Comparison of ENCODE assay signal across 8 mouse cellular contexts in the genomic region with DNA sequence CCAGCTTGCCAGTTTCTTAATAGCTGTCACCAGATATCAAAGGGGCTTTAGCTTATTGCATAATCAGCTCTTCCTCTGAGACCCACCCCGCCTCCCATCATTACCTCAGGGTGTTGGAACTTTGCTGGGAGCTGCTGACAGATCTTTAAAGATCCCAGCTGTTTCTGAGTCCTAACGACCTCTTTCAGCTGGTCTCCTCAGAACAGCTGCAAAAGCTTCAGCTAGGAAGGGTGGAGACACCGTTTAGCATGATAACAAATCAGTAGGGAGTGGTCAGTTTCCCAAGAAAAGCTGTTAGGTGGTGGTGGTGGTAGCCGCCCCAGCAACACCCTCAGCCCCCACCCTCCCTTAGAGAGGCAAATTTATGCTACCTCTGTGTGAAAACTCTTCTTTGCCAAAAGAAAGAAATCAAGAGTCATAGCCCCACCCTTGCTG.
DNase-seq lines count a peak whose midpoint lies in the region; ATAC-seq lines count a peak whose summit lies in the region.

No protein-coding gene starts in this region.

- ATAC-seq in neural tube, embryonic 11.5 days (ENCODE audit: insufficient read depth, low FRiP score, low TSS enrichment): no peak
- peak; percentile 79 for ATAC-seq in stomach, embryonic 14.5 days (ENCODE audit: insufficient number of reproducible peaks, insufficient read depth, low FRiP score, low read depth)
- ATAC-seq in megakaryocyte, adult 5-6 weeks (ENCODE audit: poor library complexity, severe bottlenecking): no peak

- H3K27me3 ChIP-seq in neural tube, embryonic 11.5 days (ENCODE audit: control insufficient read depth, insufficient read depth, low read length): no peaks in the 10 kb centered on the region
- no peaks in the 10 kb centered on the region for H3K27me3 ChIP-seq in stomach, embryonic 14.5 days (ENCODE audit: control insufficient read depth, insufficient read depth, low read length)

- H3K4me1 ChIP-seq in neural tube, embryonic 11.5 days (ENCODE audit: control insufficient read depth, insufficient read depth, low read length): no peaks in the 10 kb centered on the region
- peaks cover 6% of the 10 kb centered on the region for H3K4me1 ChIP-seq in stomach, embryonic 14.5 days (ENCODE audit: control insufficient read depth, insufficient read depth, low read length)

- no peak overlapping the region for H3K27ac ChIP-seq in neural tube, embryonic 11.5 days (ENCODE audit: low read depth, low read length)
- H3K27ac ChIP-seq in stomach, embryonic 14.5 days (ENCODE audit: low read length): no peak overlapping the region

- no peaks in the 10 kb centered on the region for H3K9me3 ChIP-seq in neural tube, embryonic 11.5 days (ENCODE audit: control insufficient read depth, low read length)
- no peaks in the 10 kb centered on the region for H3K9me3 ChIP-seq in stomach, embryonic 14.5 days (ENCODE audit: control insufficient read depth, low read depth, low read length)

- H3K4me2 ChIP-seq in neural tube, embryonic 11.5 days (ENCODE audit: low read depth): no peak overlapping the region
- 0 out of 2 replicates have a peak overlapping the region, but pooled peaks have one; percentile 3 for H3K4me2 ChIP-seq in stomach, embryonic 14.5 days (replicated peaks; ENCODE audit: low read depth, low read length)

- no peak overlapping the region for H3K4me3 ChIP-seq in neural tube, embryonic 11.5 days (ENCODE audit: low read depth, low read length)
- no peak overlapping the region for H3K4me3 ChIP-seq in stomach, embryonic 14.5 days (ENCODE audit: low read depth, low read length)

- H3K36me3 ChIP-seq in neural tube, embryonic 11.5 days (ENCODE audit: control insufficient read depth, insufficient read depth, low read length): no peaks in the 10 kb centered on the region
- H3K36me3 ChIP-seq in stomach, embryonic 14.5 days (ENCODE audit: control insufficient read depth, insufficient read depth, low read length): no peaks in the 10 kb centered on the region

- 8% methylated on average over 4 of the region's 4 CpGs for WGBS in neural tube, embryonic 11.5 days
- 8% methylated on average over 4 of the region's 4 CpGs for WGBS in stomach, embryonic 14.5 days

- H3K9ac ChIP-seq in neural tube, embryonic 11.5 days (ENCODE audit: low read length): no peak overlapping the region
- no peak overlapping the region for H3K9ac ChIP-seq in stomach, embryonic 14.5 days (replicated peaks; ENCODE audit: low read depth, low read length)

- DNase-seq in neural tube, embryonic 11.5 days (ENCODE audit: low spot score): peak; percentile 11
- DNase-seq in neural tube, embryonic 10.5 days (ENCODE audit: extremely low spot score, low spot score): no peak
- peak; percentile 76 for DNase-seq in heart, adult 8-10 months (ENCODE audit: low spot score)
- DNase-seq in kidney, postnatal 4 days: peak; percentile 43 to 55
- no peak for DNase-seq in natural killer cell, adult 2 months (ENCODE audit: low spot score in 2 of 2)
- no peak for DNase-seq in right cerebral cortex, adult 2 months (ENCODE audit: low spot score in 2 of 2)

Comparison
In these comparisons a context has a peak if more than half of its experiments do, and no peak if none do; other contexts are left out.
1. DNase-seq: peak in neural tube, embryonic 11.5 days (single experiment), heart, adult 8-10 months (single experiment) and kidney, postnatal 4 days (2 of 2); none in neural tube, embryonic 10.5 days (single experiment), natural killer cell, adult 2 months (0 of 2) and right cerebral cortex, adult 2 months (0 of 2).